Mouse (Mus musculus) cerebellum, adult 2 months (tissue): ENCODE data around the gene Cxcl17. TPM values are rescaled to one million over a fixed set of nuclear protein-coding genes. Genes with fewer than 3 reads are reported as not detected.

Experiments used
- DNase-seq, 2 experiments: peaks; one replicate each; pipeline ENCODE4 v3.0.0; 2021
- H3K27ac ChIP-seq: fragments of 200-500 bp; 2 replicates; pipeline ENCODE4 v1.5.1; 2012; ENCODE audit warnings: low read length, control low read depth, inconsistent platforms; ENCODE audit not compliant: insufficient read depth
- H3K27me3 ChIP-seq: fragments of 200-500 bp; 2 replicates; pipeline ENCODE4 v1.6.1; 2012; ENCODE audit warnings: inconsistent platforms, mild to moderate bottlenecking, low read length, moderate library complexity; ENCODE audit not compliant: control insufficient read depth, insufficient read depth
- H3K4me1 ChIP-seq: fragments of 200-500 bp; 2 replicates; pipeline ENCODE4 v1.6.1; 2011; ENCODE audit warnings: low read length; ENCODE audit not compliant: control insufficient read depth, insufficient read depth
- H3K4me3 ChIP-seq: fragments of 200-500 bp; replicated peaks from 2 replicates; pipeline ENCODE3; 2011; ENCODE audit warnings: mild to moderate bottlenecking, low read depth, low read length, control low read depth; ENCODE audit not compliant: insufficient read depth
- CTCF ChIP-seq: fragments of 200-500 bp; IDR thresholded peaks from 2 replicates; pipeline ENCODE4 v1.5.1; 2011; ENCODE audit warnings: low read depth, mild to moderate bottlenecking, control low read depth, low read length, moderate library complexity, borderline replicate concordance; ENCODE audit not compliant: insufficient read depth
- POLR2A ChIP-seq: fragments of 200-500 bp; IDR thresholded peaks from 2 replicates; pipeline ENCODE4 v1.6.1; 2011; ENCODE audit warnings: low read length, control low read depth, borderline replicate concordance; ENCODE audit not compliant: insufficient read depth
- WGBS: fragments of 180-500 bp; shearing (Covaris S2); methylation state at CpG from one replicate; pipeline ENCODE4 v1.1.7; 2018; 5-methylcytosine and 5-hydroxymethylcytosine counted together
- polyA plus RNA-seq: library from polyadenylated mRNA; depleted of rRNA; stranded (reverse); fragments of >200 nt; gene quantifications from 2 replicates; pipeline ENCODE4 v1.2.3, GENCODE M21; 2012

Gene Cxcl17
- polyA plus RNA-seq, 1 experiment, result not detected

DNA sequence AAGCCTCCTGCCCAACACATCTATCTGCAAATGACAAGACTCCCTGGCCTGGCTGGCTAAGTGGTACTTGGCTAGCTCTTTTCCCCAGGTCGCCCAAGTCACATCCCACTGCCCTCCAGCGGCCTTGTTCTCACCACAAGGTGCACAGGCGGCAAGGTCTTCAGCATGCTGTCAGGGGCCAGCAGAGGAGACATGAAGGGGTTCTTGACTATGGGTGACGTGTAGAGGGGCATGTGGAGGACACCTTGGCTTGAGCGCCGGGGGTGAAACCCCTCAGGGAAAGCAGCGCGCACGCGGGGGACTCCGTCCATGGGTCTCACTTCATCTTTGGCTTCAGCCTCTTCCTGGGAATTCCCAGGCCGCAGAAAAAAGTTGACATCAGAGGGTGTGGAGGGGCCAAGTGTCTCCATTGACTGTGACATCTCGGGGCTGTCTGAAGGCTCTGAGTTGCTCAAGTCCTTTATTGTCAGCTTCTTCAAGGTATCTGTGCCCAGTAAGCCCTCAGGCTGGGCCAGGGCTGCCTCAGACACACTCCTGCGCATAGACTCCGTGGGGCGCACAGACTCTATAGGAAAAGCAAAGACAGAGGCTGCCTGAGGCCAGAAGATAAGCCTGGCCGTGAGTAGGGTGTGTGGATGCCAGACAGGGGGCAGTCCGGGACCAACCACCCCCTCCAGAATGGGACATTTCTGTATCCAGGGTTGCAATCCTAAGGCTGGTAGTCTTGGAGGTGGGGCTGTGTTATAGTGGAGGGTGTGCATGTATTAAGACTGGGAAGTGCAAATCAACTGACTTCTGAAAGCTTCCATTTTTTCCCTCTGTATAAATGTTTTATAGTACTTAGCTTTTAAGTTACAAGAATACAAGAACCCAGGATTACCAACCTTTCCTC lies 32.0 kb downstream of the Cxcl17 start:
- no peak for DNase-seq
- TF ChIP-seq POLR2A (no peak), CTCF (no peak)
- Histone ChIP-seq H3K27ac (no peak overlapping the region), H3K4me1 (peaks cover 34% of the 10 kb centered on the region), H3K4me3 (no peak overlapping the region), H3K27me3 (no peaks in the 10 kb centered on the region)
- 77% methylated on average over 18 of the region's 18 CpGs for WGBS

DNA sequence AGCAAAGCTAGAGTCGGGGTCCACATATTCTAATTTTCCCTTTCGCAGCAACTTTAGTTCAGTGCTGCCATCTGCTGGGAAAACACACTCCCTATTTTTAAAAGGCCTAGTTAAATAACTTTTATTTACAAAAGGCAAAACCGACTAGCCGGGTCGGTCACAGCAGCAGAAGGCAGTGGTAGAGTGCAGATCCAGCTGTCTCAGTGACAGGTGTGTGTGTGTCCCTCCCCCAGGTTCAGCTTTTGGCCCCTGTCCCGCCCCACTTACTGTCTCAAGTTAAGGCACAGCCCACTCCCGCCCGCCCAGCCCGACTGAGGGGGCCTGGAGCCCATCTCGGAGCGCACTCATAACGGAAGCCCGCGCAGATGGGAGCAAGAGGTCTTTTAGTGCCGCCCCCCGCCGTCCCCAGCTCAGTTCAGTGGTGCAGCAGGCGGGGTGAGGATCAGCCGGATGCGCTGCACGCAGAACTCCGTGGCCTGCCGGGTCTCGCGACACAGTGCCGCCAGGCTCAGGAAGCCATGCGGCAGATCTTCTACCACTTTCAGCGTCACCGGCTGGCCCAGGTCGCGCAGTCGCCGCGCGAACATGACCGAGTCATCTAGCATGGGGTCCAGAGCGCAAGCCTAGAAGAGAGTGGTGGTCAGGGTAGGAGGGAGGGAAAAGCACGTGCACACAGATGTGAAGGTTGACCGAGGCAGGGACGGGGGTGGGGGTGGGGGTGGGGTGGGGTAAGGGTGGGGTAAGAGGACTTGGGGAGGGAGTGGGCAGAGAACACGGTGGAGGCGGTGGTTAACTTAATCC lies 32.9 kb downstream of the Cxcl17 start:
- peak in 1 of 2 experiments; percentile 39 for DNase-seq

DNA sequence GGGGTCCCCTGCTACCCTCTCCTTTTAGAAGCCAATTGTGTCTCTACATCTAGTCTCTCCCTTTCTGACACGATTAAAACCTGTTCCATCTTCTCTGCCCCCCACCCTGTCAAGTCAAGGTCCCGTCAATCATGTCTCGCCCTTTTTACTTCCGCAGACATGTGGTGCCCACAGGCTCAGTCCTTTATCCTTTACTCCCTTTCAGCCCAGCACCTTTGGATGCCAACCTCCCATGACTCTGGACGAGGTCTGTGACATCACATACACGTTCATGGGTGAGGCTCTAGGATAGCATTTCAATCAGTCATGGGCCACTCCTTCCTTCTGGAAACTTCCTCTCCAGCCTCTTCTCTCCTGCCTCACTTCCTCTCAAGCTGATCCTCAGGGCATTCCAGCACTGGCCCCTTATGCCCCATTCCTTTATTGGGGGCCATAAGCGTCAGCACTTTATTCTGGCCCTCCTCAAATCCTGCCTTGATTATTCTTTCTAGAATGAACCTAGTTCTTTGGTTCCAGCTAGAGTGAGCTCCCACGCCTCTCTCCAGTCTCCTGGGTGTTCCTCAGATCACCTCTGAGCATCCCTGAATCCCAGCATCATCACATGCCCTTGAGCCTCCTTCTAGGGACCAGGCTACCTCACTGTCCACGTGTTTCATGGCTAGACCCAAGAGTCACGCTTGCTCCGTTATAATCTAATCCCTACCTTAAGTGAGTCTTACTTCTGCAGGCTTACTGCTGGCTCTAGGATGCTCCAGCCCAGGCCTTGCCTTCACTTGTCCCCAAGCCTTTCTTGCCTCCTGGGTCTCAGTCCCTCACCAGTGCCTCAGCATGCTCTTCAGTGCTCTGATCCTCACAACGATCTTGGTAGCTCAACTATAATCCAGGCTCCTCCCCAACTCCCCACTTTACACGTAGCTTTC lies 34.2 kb downstream of the Cxcl17 start:
- H3K27ac ChIP-seq, result no peak overlapping the region
- no peak for TF ChIP-seq POLR2A
- H3K4me3 ChIP-seq, result no peak overlapping the region
- peaks cover 16% of the 10 kb centered on the region for H3K4me1 ChIP-seq
- 79% methylated on average over 13 of the region's 13 CpGs for WGBS
- DNase-seq, result no peak
- H3K27me3 ChIP-seq, result no peaks in the 10 kb centered on the region

More for the DNA sequence above, 32.9 kb downstream of the Cxcl17 start:
- H3K27ac ChIP-seq, result no peak overlapping the region
- H3K4me1 ChIP-seq, result peaks cover 29% of the 10 kb centered on the region
- 19% methylated on average over 42 of the region's 42 CpGs for WGBS
- TF ChIP-seq CTCF, result peak; percentile 6; the same call in 1 of the 2 replicates
- no peak for TF ChIP-seq POLR2A
- no peak overlapping the region for H3K4me3 ChIP-seq
- no peaks in the 10 kb centered on the region for H3K27me3 ChIP-seq

DNA sequence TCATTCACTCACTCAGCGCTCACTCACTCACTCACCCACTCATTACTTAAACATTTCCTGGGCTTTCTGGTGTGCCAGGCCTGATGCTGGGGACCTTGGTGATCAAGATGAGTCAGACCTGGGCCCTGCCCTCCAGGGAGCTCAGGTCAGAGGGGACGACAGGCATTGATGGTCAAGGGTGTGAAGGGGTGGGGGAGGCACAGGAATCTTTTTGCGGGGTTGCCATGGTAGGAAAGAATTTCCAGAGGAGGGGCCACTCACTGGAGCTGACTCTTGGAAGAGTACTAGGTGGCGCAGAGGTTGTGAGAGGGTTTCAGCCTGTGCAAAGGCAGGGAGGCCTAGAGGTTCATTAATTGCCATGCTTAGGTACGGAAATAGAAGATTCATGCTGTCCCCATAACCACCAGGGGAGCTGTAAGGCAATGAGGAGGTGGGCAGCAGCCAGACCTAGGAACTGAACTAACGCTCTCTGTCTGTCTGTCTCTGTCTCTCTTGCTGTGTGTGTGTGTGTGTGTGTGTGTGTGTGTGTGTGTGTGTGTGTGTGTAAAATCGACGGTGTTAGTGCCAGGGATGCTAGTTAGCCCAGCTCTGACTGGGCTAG lies 35.5 kb downstream of the Cxcl17 start:
- TF ChIP-seq CTCF, result no peak
- no peak for TF ChIP-seq POLR2A
- H3K27ac ChIP-seq, result peak overlapping the region; percentile 4

DNA sequence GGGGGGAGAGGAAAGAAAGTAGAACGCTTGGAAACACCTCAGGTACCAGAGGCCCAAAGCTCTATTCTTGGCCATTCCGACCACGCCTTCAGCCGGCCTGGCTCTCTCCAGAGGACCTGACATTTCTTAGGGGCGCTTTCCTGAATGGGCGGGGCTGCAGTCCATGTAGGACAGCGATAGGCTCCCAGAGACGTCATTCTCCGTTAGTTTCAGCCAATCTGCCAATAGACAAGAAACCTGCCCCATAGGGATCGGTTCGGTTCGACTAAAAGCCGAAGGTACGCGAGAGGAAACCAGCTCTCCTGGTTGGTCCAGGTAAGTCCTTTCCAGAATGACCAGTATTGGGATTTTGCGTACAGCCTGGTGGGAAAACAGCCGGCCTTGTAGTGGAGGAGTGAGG lies 36.1 kb downstream of the Cxcl17 start:
- WGBS, result 3% methylated on average over 17 of the region's 17 CpGs
- H3K27me3 ChIP-seq, result no peaks in the 10 kb centered on the region
- DNase-seq, result peak; percentile 94 to 97
- peak overlapping the region; percentile 4; the same call in 1 of the 2 replicates for H3K27ac ChIP-seq
- H3K4me3 ChIP-seq, result peak overlapping the region; percentile 61
- peaks cover 11% of the 10 kb centered on the region; the same call in 1 of the 2 replicates for H3K4me1 ChIP-seq
- no peak for TF ChIP-seq CTCF
- peak; percentile 47; the same call in 1 of the 2 replicates for TF ChIP-seq POLR2A

More for the DNA sequence above, 35.5 kb downstream of the Cxcl17 start:
- Histone ChIP-seq H3K4me1 (peaks cover 11% of the 10 kb centered on the region; the same call in 1 of the 2 replicates), H3K27me3 (no peaks in the 10 kb centered on the region), H3K4me3 (peak overlapping the region; percentile 61)
- 37% methylated on average over 8 of the region's 8 CpGs for WGBS
- no peak for DNase-seq

DNA sequence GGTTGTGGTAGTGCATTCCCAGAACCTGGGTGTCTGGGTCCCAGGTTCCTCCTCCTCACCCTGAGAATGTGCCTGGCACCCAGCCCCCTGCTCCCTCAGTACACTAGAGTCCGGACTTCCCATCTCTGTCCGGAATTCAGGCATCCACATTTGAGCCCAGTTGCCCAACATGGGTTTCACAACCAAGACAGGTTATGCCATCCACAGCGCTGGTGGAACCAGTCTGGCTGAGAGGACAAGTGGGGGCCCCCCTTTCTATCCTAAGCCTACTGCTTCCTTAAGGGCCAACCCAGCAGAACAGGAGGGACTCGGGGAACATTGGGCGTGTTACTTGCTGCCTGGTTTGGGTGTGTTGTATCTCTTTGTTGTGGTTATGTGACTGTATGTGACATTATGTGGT lies 40.2 kb downstream of the Cxcl17 start:
- no peak overlapping the region for H3K27ac ChIP-seq
- H3K4me3 ChIP-seq, result no peak overlapping the region
- no peak for DNase-seq
- WGBS, result 97% methylated on average over 5 of the region's 5 CpGs
- no peak for TF ChIP-seq CTCF
- TF ChIP-seq POLR2A, result no peak
- no peaks in the 10 kb centered on the region for H3K27me3 ChIP-seq
- peaks cover 29% of the 10 kb centered on the region for H3K4me1 ChIP-seq
